In the genomic region with DNA sequence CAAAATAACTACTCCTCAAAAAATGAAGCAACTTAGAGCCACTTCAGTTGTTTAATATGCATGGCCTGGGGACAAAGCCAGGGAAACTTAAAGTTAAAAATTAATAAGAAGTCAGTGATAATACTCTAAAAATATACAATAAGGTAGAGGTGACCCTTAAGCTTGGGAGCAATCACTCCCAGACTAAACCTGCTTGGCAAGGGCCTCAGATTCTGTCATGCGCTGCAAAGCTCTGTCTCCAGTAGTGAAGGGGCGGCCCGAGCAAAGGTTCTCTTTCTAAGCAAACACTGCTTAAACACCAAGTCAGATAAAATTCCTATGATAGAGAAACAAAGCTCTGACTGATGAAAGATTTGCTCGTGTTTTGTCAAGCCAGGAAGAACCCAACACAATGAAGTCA, we compare ENCODE assay signal across 14 mouse cellular contexts.
DNase-seq lines count a peak whose midpoint lies in the region; ATAC-seq lines count a peak whose summit lies in the region.
"Had no signal": no experiment of that assay in that cellular context is flagged by ENCODE, and none has a peak within 500 bp of the region (broad histone marks: within the 10 kb centered on the region; RNA-seq: fewer than 3 reads in every experiment).

No protein-coding gene starts in this region.

- no peak overlapping the region for H3K4me3 ChIP-seq in heart, embryonic 13.5 days
- H3K4me3 ChIP-seq: limb, embryonic 13.5 days had no signal

- no peak overlapping the region for H3K4me2 ChIP-seq in heart, embryonic 13.5 days
- H3K4me2 ChIP-seq: limb, embryonic 13.5 days had no signal

- no peak for ATAC-seq in heart, embryonic 13.5 days (ENCODE audit: extremely low read depth, insufficient number of reproducible peaks, low FRiP score, low TSS enrichment)
- ATAC-seq: forebrain, postnatal 0 days; hindbrain, postnatal 0 days had no signal

- DNase-seq in heart, adult 8-10 months (ENCODE audit: low spot score): no peak
- peak; percentile 72 for DNase-seq in urinary bladder, postnatal 14 days (ENCODE audit: low spot score)
- DNase-seq in urinary bladder, adult 2 months (ENCODE audit: low spot score): no peak
- peak; percentile 83 to 92 for DNase-seq in kidney, postnatal 25 days
- peak; percentile 79 for DNase-seq in yolk sac, embryonic 10.5 days (ENCODE audit: low spot score)
- DNase-seq in right cerebral cortex, postnatal 36 days (ENCODE audit: low spot score in 2 of 2): no peak
- DNase-seq in embryo, embryonic 10 days (ENCODE audit: low spot score): no peak
- DNase-seq: adrenal gland, adult 2 months; cerebellum, postnatal 25 days; forebrain, postnatal 0 days; gastrocnemius, postnatal 14 days had no signal

- no peaks in the 10 kb centered on the region for H3K27me3 ChIP-seq in heart, embryonic 13.5 days (replicated peaks)
- H3K27me3 ChIP-seq: limb, embryonic 13.5 days had no signal

- no peak overlapping the region; the same call in 1 of the 2 replicates for H3K9ac ChIP-seq in heart, embryonic 13.5 days
- H3K9ac ChIP-seq: forebrain, postnatal 0 days; limb, embryonic 13.5 days had no signal

- 21% methylated on average over 4 of the region's 4 CpGs for WGBS in heart, embryonic 13.5 days

- H3K27ac ChIP-seq in heart, embryonic 13.5 days (replicated peaks): peak overlapping the region; percentile 56
- H3K27ac ChIP-seq: hindbrain, postnatal 0 days; limb, embryonic 13.5 days had no signal

- H3K4me1 ChIP-seq in heart, embryonic 13.5 days: peaks cover 79% of the 10 kb centered on the region

- H3K36me3 ChIP-seq in heart, embryonic 13.5 days: no peaks in the 10 kb centered on the region
- H3K36me3 ChIP-seq: limb, embryonic 13.5 days had no signal

- H3K9me3 ChIP-seq in heart, embryonic 13.5 days: no peaks in the 10 kb centered on the region
- H3K9me3 ChIP-seq: limb, embryonic 13.5 days had no signal

Comparison
In these comparisons a context has a peak if more than half of its experiments do, and no peak if none do; other contexts are left out.
1. DNase-seq: peak in urinary bladder, postnatal 14 days (single experiment), kidney, postnatal 25 days (2 of 2) and yolk sac, embryonic 10.5 days (single experiment); none in heart, adult 8-10 months (single experiment), urinary bladder, adult 2 months (single experiment), right cerebral cortex, postnatal 36 days (0 of 2) and embryo, embryonic 10 days (single experiment).